Mouse (Mus musculus): ENCODE results near the gene Sox5. TPM values are rescaled to one million over a fixed set of nuclear protein-coding genes. Genes with fewer than 3 reads are reported as not detected.

Sox5 gene
- total and polyA plus RNA-seq, 3 experiments = 0.08 to 0.47 (median 0.46) TPM

- no peaks in the 10 kb centered on the region for H3K79me2 ChIP-seq (replicated peaks; ENCODE audit: control insufficient read depth, extremely low read depth, insufficient read depth, poor library complexity, severe bottlenecking)
- no peak overlapping the region for H3K4me3 ChIP-seq (replicated peaks in 1 of 3; ENCODE audit: low read depth in 2 of 3, low read length in 2 of 3, poor library complexity in 1 of 3)
- H3K4me1 ChIP-seq (ENCODE audit: control insufficient read depth in 1 of 2, insufficient read depth in 2 of 2) = no peaks in the 10 kb centered on the region
- no peak overlapping the region for H3K4me2 ChIP-seq (ENCODE audit: insufficient read depth, low read depth, poor library complexity, severe bottlenecking)
- in situ Hi-C loops (cut with MboI; ENCODE audit: low pct_ligation_motif_present, low pct_unique_long_range_greater_than_20kb, low sequenced_read_pairs) (no loop called here), dilution Hi-C loops (cut with MboI; ENCODE audit: extremely low pct_ligation_motif_present, extremely low pct_unique_long_range_greater_than_20kb, low sequenced_read_pairs) (no loop called here)
- H3K9ac ChIP-seq (ENCODE audit: insufficient read depth, low read depth) = no peak overlapping the region
- no peaks in the 10 kb centered on the region for H3K36me3 ChIP-seq (replicated peaks in 1 of 2; ENCODE audit: control insufficient read depth in 1 of 2, insufficient read depth in 1 of 2, low read length in 1 of 2)
- no peak for DNase-seq (ENCODE audit: extremely low read depth)
- H3K9me3 ChIP-seq (replicated peaks; ENCODE audit: low read length) = no peaks in the 10 kb centered on the region
- H3K27ac ChIP-seq (ENCODE audit: insufficient read depth, low read depth) = no peak overlapping the region
- TF ChIP-seq MAX (IDR thresholded peaks at IDR 0.05; ENCODE audit: low read length) = no peak
- no peak for TF ChIP-seq RAD21 (IDR thresholded peaks at IDR 0.05; ENCODE audit: low read depth, low read length)
- no peak for TF ChIP-seq CHD1 (IDR thresholded peaks at IDR 0.05; ENCODE audit: low read depth, low read length)
- no peak for TF ChIP-seq POLR2A (IDR thresholded peaks at IDR 0.05; ENCODE audit: low read depth, low read length)
- TF ChIP-seq NRF1 (IDR thresholded peaks at IDR 0.05; ENCODE audit: low read depth, low read length) = no peak
- TF ChIP-seq TCF12 (IDR thresholded peaks at IDR 0.05; ENCODE audit: low read depth, low read length) = no peak
- no peak for TF ChIP-seq MEF2A (IDR thresholded peaks at IDR 0.05; ENCODE audit: borderline replicate concordance, low read depth, low read length)
- TF ChIP-seq MAZ (IDR thresholded peaks at IDR 0.05; ENCODE audit: low read depth, low read length) = no peak
- TF ChIP-seq KAT2A (IDR thresholded peaks at IDR 0.05; ENCODE audit: insufficient replicate concordance, low read length) = no peak
- no peak for TF ChIP-seq BHLHE40 (IDR thresholded peaks at IDR 0.05; ENCODE audit: low read depth, low read length)
- no peak for TF ChIP-seq UBTF (IDR thresholded peaks at IDR 0.05; ENCODE audit: low read depth, low read length)
- TF ChIP-seq ZKSCAN1 (IDR thresholded peaks at IDR 0.05; ENCODE audit: borderline replicate concordance, low read depth, low read length) = no peak
- no peak for TF ChIP-seq CTCF (conservative IDR thresholded peaks at IDR 0.05 in 1 of 2, IDR thresholded peaks at IDR 0.05 in 1 of 2; ENCODE audit: low read depth in 2 of 2, low read length in 2 of 2)
- no peak for TF ChIP-seq HCFC1 (IDR thresholded peaks at IDR 0.05; ENCODE audit: low read depth, low read length)
- TF ChIP-seq MYC (IDR thresholded peaks at IDR 0.05; ENCODE audit: low read depth, low read length) = no peak
- no peak for TF ChIP-seq RCOR1 (conservative IDR thresholded peaks at IDR 0.05; ENCODE audit: low read depth, low read length)
- no peaks in the 10 kb centered on the region for H3K27me3 ChIP-seq (replicated peaks)
Observed at GRCm38 (mm10) chr6:144076376-144076775, 705.4 kb downstream of the Sox5 start.

- dilution Hi-C loops (cut with MboI; ENCODE audit: extremely low pct_ligation_motif_present, extremely low pct_unique_long_range_greater_than_20kb, low sequenced_read_pairs) (no loop called here), in situ Hi-C loops (cut with MboI; ENCODE audit: low pct_ligation_motif_present, low pct_unique_long_range_greater_than_20kb, low sequenced_read_pairs) (no loop called here)
- DNase-seq (ENCODE audit: extremely low read depth) = no peak
Observed at GRCm38 (mm10) chr6:144075327-144075941, 706.3 kb downstream of the Sox5 start.

More at GRCm38 (mm10) chr6:144075327-144075941, 706.3 kb downstream of the Sox5 start:
- TF ChIP-seq CHD2 (IDR thresholded peaks at IDR 0.05; ENCODE audit: low read length) (no peak), ZKSCAN1 (IDR thresholded peaks at IDR 0.05; ENCODE audit: borderline replicate concordance, low read depth, low read length) (no peak), USF2 (conservative IDR thresholded peaks at IDR 0.05; ENCODE audit: low read depth, low read length) (no peak), TCF12 (IDR thresholded peaks at IDR 0.05; ENCODE audit: low read depth, low read length) (no peak), ETS1 (conservative IDR thresholded peaks at IDR 0.05; ENCODE audit: low read depth, low read length) (no peak), E2F4 (IDR thresholded peaks at IDR 0.05; ENCODE audit: insufficient replicate concordance, low read depth, low read length) (no peak), MEF2A (IDR thresholded peaks at IDR 0.05; ENCODE audit: borderline replicate concordance, low read depth, low read length) (no peak), PAX5 (IDR thresholded peaks at IDR 0.05; ENCODE audit: low read length) (no peak), ELF1 (IDR thresholded peaks at IDR 0.05; ENCODE audit: low read depth, low read length) (no peak), EP300 (IDR thresholded peaks at IDR 0.05; ENCODE audit: low read length) (no peak), JUND (conservative IDR thresholded peaks at IDR 0.05; ENCODE audit: low read depth, low read length) (no peak), MAFK (IDR thresholded peaks at IDR 0.05; ENCODE audit: insufficient replicate concordance, low read length) (no peak), POLR2AphosphoS2 (IDR thresholded peaks at IDR 0.05; ENCODE audit: low read depth, low read length) (no peak), USF1 (IDR thresholded peaks at IDR 0.05; ENCODE audit: low read depth, low read length) (no peak), MAX (IDR thresholded peaks at IDR 0.05; ENCODE audit: low read length) (no peak), NRF1 (IDR thresholded peaks at IDR 0.05; ENCODE audit: low read depth, low read length) (no peak), RAD21 (IDR thresholded peaks at IDR 0.05; ENCODE audit: low read depth, low read length) (no peak)
- no peak overlapping the region for H3K27ac ChIP-seq (ENCODE audit: insufficient read depth, low read depth)
- no peak overlapping the region for H3K4me2 ChIP-seq (ENCODE audit: insufficient read depth, low read depth, poor library complexity, severe bottlenecking)
- H3K79me2 ChIP-seq (replicated peaks; ENCODE audit: control insufficient read depth, extremely low read depth, insufficient read depth, poor library complexity, severe bottlenecking) = no peaks in the 10 kb centered on the region
- H3K9me3 ChIP-seq (replicated peaks; ENCODE audit: low read length) = no peaks in the 10 kb centered on the region
- H3K27me3 ChIP-seq (replicated peaks) = no peaks in the 10 kb centered on the region
- no peak overlapping the region for H3K9ac ChIP-seq (ENCODE audit: insufficient read depth, low read depth)
- no peak overlapping the region for H3K4me3 ChIP-seq (replicated peaks in 1 of 3; ENCODE audit: low read depth in 2 of 3, low read length in 2 of 3, poor library complexity in 1 of 3)
- no peaks in the 10 kb centered on the region for H3K4me1 ChIP-seq (ENCODE audit: control insufficient read depth in 1 of 2, insufficient read depth in 2 of 2)
- H3K36me3 ChIP-seq (replicated peaks in 1 of 2; ENCODE audit: control insufficient read depth in 1 of 2, insufficient read depth in 1 of 2, low read length in 1 of 2) = no peaks in the 10 kb centered on the region

All from CH12.LX (cell line).